Mouse (Mus musculus) T-helper 2 cell (primary cell): ENCODE measurements around the gene Glp2r.

Source experiments
- in situ Hi-C: fragments of 300-600 bp; cut with MboI, MseI; formaldehyde crosslinking; loops from one replicate; pipeline ENCODE4 v1.15.1; 2025; ENCODE audit warnings: high pct_unique_total_duplicates

Gene Glp2r

GRCm38 (mm10) chr11:67728726-67729125 lies 42.2 kb downstream of the Glp2r start:
- in situ Hi-C loops = no loop called here

GRCm38 (mm10) chr11:67727095-67727494 lies 43.9 kb downstream of the Glp2r start:
- in situ Hi-C loops = no loop called here

- in situ Hi-C loops = no loop called here
Measured at GRCm38 (mm10) chr11:67723231-67724013, 47.5 kb downstream of the Glp2r start.

GRCm38 (mm10) chr11:67722399-67723156 lies 48.4 kb downstream of the Glp2r start:
- in situ Hi-C loops = no loop called here

GRCm38 (mm10) chr11:67721485-67721884 lies 49.5 kb downstream of the Glp2r start:
- in situ Hi-C loops = no loop called here

GRCm38 (mm10) chr11:67715382-67715781 lies 55.6 kb downstream of the Glp2r start:
- in situ Hi-C loops = no loop called here

GRCm38 (mm10) chr11:67712976-67713375 lies 58.0 kb downstream of the Glp2r start:
- in situ Hi-C loops = no loop called here

- in situ Hi-C loops = no loop called here
Measured at GRCm38 (mm10) chr11:67694703-67695376, 76.1 kb downstream of the Glp2r start, which contains the start of gene Rcvrn. Gene Rcvrn, plus strand, starts transcription at chr11:67695326.

GRCm38 (mm10) chr11:67686109-67686508 lies 84.8 kb downstream of the Glp2r start:
- in situ Hi-C loops = loop anchor here (10.0 kb wide), 2 partner anchors 581 to 1501 kb away; no protein-coding TSS in a partner anchor

- in situ Hi-C loops = loop anchor here (10.0 kb wide), 2 partner anchors 577 to 1497 kb away; no protein-coding TSS in a partner anchor
Measured at GRCm38 (mm10) chr11:67681871-67682270, 89.1 kb downstream of the Glp2r start.

GRCm38 (mm10) chr11:67679930-67680329 lies 91.0 kb downstream of the Glp2r start:
- in situ Hi-C loops = loop anchor here (10.0 kb wide), 2 partner anchors 575 to 1495 kb away; no protein-coding TSS in a partner anchor

GRCm38 (mm10) chr11:67679300-67679699 lies 91.7 kb downstream of the Glp2r start:
- in situ Hi-C loops = no loop called here

GRCm38 (mm10) chr11:67675562-67676540 lies 95.1 kb downstream of the Glp2r start:
- in situ Hi-C loops = no loop called here

GRCm38 (mm10) chr11:67672140-67672539 lies 98.8 kb downstream of the Glp2r start:
- in situ Hi-C loops = no loop called here

- in situ Hi-C loops = no loop called here
Measured at GRCm38 (mm10) chr11:67670031-67670430, 100.9 kb downstream of the Glp2r start.

GRCm38 (mm10) chr11:67668460-67669007 lies 102.4 kb downstream of the Glp2r start:
- in situ Hi-C loops = no loop called here

GRCm38 (mm10) chr11:67667531-67668332 lies 103.2 kb downstream of the Glp2r start:
- in situ Hi-C loops = no loop called here

- in situ Hi-C loops = no loop called here
Measured at GRCm38 (mm10) chr11:67666129-67666528, 104.8 kb downstream of the Glp2r start.

GRCm38 (mm10) chr11:67664918-67665317 lies 106.0 kb downstream of the Glp2r start:
- in situ Hi-C loops = no loop called here

- in situ Hi-C loops = no loop called here
Measured at GRCm38 (mm10) chr11:67664261-67664660, 106.7 kb downstream of the Glp2r start.
